Mouse (Mus musculus): ENCODE measurements around the gene Maco1.
"Not testable (repeated sequence)": the region's sequence is repeated elsewhere in the genome, so short reads cannot be mapped to it uniquely, and the experiment has no call there.

Maco1 gene

DNA sequence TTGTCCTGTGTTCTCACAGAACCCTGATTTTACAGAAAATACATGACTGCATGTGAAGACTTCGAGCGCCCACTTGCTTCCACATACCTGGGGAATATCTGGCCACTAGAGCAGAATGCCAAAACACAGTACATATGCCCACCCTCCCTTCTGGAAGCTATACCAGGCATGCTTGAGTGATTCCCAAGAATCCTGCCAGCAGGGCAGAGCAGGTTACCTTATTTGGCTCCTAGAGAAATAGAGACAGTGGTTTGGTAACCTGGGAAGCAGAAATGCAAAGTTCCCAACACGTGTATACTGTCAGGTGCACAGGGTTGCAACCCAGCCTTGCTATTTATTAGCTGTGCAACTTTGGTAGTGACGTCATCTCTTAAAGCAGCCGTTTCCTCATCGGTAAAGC lies 8.7 kb upstream of the Maco1 start:
- DNase-seq (ENCODE audit: low spot score in 2 of 2) = no peak

- no peak for DNase-seq (ENCODE audit: low spot score in 2 of 2)
Observed at GRCm38 (mm10) chr4:134858494-134858893, 5.3 kb upstream of the Maco1 start.

DNA sequence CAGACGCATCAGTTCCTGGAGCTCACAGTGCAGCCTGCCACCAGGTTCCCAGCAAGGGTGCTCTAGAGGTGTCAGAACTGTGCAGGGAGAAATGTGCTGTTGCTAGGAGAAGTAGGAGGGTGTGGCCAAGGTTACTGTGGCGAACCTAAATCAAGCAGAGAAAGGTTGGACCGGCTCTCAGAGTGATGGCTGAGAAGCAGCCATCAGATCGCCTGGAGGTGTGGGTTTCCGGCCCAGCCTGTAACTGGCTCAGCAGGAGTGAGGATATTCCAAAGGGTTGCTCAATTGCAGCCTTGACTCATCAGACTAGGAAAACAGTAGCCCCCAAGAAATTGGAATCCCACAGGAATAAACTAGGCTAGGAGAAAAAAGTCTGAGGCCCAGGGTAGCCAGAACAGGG lies 3.4 kb upstream of the Maco1 start:
- no peak for DNase-seq (ENCODE audit: low spot score in 2 of 2)

DNA sequence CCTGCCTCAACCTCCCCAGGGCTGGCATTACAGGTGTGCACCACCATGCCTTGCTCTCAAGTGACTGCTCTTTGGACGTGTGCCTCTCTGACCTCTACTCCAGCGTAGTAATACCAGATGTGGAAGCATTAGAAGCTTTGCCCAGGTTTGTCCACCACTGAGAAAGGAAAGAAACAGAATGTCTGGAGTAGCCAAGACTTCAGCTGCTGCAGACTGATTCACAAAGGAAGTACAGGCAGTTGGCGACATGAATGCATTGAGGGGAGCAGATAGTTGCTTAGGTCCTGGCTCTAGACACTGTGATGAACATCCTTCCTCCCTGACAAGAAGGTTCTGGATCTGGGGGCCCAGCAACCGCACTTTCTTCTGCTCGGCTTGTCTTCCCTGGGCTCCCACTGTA lies 2.9 kb upstream of the Maco1 start:
- DNase-seq (ENCODE audit: low spot score in 2 of 2) = no peak

- DNase-seq (ENCODE audit: low spot score in 2 of 2) = no peak
Observed at GRCm38 (mm10) chr4:134855371-134855770, 2.2 kb upstream of the Maco1 start.

- peak; percentile 91 to 92 for DNase-seq (ENCODE audit: low spot score in 2 of 2)
Observed at GRCm38 (mm10) chr4:134853637-134854485, 716 bp upstream of the Maco1 start.

DNA sequence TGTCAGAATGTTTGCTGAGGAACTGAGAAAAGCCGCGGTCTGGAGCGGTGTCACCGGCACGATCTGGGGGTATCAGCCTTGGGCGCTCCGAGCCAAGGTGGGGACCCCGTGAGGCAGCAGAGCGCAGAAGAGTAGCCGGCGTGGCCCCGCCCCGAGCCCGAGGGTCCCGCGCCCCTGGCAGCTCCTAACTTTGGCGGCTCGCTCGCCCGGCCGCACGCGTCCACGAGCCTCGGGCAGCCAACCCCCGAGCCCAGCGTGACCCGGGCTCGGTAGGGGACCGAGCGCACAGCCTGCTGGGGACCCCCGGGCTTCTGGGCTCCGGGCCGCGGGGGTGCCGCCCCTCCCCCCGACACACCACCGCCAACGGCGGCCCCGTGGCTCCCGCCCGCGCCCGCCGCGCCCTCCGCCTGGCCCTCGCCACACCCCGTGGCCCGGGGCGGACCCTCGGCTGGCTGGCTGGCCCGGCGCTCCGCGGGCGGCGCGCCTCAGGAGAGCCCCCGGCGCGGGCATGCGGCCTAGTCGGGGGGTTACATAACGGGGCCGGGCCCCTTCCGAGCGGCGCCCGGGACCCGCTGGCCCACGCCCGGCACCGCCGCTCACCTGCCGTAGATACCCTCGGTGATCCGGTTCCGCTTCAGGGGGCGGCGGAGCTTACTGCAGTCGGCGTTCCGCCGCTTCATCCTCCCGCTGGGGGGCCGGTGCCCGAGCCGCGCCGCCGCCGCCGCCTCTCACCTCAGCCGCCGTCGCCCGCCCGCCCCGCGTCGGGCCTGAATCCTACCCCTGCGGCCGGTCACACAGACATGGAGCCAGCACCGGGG lies 498 bp downstream of the Maco1 start:
- peak in 1 of 2 experiments; percentile 53 for DNase-seq (ENCODE audit: low spot score in 2 of 2)

- no peak for DNase-seq (ENCODE audit: low spot score in 2 of 2)
Observed at GRCm38 (mm10) chr4:134851876-134852275, 1.3 kb downstream of the Maco1 start.

- DNase-seq (ENCODE audit: low spot score in 2 of 2) = no peak
Observed at GRCm38 (mm10) chr4:134851236-134851635, 1.9 kb downstream of the Maco1 start.

DNA sequence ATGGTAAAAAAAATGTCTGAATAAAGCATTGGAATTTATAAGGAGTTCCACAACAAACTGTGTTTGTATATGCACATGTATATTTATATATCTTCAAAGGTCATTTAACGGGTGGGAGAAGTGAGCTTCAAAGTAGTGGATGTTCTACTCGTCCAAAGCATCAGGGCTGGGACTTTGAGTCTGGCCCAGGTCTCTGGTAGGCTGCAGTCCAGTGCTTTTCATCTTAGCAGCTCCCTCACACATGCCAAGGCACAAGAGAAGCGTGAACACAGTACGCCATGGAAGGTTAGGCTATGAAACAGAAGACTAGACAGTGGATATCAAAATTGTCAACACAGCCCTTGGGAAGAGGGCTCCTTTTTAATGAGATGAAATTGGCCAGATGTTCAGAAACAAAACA lies 2.6 kb downstream of the Maco1 start:
- DNase-seq (ENCODE audit: low spot score in 2 of 2) = no peak

DNA sequence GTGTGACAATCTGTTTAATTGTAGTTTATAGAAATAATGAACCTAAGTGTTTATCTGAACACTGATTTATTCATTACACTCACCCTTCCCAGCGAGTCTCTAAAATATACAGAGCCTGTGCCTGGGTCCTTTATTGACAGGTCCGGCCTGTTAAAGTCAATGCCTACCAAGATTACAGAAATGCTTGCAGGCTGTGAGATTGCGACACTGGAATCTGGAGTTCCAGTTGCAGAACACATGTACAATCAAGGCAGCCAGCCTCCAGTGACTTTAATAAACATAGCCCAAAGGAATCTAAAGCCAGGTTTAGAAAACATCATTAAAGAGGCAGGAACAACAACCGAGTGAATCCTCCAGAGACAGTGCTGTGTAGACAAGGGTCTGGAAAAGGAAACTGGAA lies 5.6 kb downstream of the Maco1 start:
- no peak for DNase-seq (ENCODE audit: low spot score in 2 of 2)

- DNase-seq (ENCODE audit: low spot score in 2 of 2) = no peak
Observed at GRCm38 (mm10) chr4:134843566-134843965, 9.6 kb downstream of the Maco1 start.

- DNase-seq (ENCODE audit: low spot score in 2 of 2) = no peak
Observed at GRCm38 (mm10) chr4:134840231-134840630, 12.9 kb downstream of the Maco1 start.

DNA sequence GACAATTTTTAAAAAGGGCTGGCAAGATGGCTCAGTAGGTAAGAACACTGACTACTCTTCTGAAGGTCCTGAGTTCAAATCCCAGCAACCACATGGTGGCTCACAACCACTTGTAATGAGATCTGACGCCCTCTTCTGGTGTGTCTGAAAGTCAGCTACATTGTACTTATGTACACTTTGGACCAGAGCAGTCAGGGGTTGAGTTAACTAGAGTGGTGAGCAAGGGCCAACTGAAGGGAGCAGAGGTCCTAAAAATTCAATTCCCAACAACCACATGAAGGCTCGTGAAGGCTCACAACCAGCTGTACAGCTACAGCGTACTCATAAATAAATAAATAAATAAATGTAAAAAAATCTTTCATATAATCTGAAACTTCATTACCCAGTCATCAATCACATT lies 14.4 kb downstream of the Maco1 start:
- DNase-seq (ENCODE audit: low spot score in 2 of 2) = not testable (repeated sequence)

- no peak for DNase-seq (ENCODE audit: low spot score in 2 of 2)
Observed at GRCm38 (mm10) chr4:134838221-134838620, 14.9 kb downstream of the Maco1 start.

DNA sequence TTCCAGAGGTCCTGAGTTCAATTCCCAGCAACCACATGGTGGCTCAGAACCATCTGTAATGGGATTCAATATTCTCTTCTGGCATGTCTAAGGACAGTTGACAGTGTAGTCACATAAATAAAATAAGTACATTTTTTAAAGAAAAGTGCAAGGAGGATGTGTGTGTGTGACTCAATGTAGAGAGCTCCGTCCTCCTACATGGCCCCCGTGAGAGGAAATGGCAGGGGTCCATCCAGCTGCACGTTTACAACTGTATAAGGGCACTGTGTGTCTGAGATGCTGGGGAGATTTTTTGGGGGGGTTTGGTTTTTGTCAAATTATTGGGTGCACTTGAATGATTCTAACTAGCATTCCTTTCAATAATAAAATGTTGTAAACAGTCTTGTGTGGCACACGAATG lies 17.7 kb downstream of the Maco1 start:
- no peak for DNase-seq (ENCODE audit: low spot score in 2 of 2)

GRCm38 (mm10) chr4:134831934-134832333 lies 21.2 kb downstream of the Maco1 start:
- no peak for DNase-seq (ENCODE audit: low spot score in 2 of 2)

DNA sequence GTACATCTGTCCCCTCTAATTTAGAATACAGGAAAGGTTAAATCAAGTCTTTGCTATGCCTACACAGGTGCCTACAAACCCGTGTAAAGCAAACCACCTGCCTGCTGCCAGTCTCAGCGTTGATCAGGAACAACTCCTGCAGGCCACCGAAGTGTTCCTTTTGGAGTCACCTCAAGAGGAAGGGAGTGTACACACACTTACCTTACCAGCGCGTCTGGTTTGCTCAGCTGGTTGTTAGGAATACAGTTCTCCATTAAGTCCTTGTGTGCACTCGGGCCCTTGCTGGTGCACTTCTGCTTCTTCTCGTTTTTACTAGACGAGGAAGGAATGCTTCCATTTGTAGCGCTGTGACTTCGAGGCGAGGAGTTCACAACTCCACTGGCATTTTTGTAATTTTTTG lies 25.3 kb downstream of the Maco1 start:
- no peak for DNase-seq (ENCODE audit: low spot score in 2 of 2)

- DNase-seq (ENCODE audit: low spot score in 2 of 2) = no peak
Observed at GRCm38 (mm10) chr4:134826348-134826747, 26.8 kb downstream of the Maco1 start.

DNA sequence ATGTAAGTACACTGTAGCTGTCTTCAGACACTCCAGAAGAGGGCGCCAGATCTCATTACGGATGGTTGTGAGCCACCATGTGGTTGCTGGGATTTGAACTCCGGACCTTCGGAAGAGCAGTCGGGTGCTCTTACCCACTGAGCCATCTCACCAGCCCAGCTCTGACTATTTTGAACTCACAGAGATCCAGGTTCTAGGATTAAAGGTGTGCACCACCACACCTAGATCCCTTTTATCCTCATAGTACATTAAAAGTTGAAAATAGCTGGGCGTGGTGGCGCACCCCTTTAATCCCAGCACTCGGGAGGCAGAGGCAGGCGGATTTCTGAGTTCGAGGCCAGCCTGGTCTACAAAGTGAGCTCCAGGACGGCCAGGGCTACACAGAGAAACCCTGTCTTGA lies 27.3 kb downstream of the Maco1 start:
- DNase-seq (ENCODE audit: low spot score in 2 of 2) = not testable (repeated sequence)

DNA sequence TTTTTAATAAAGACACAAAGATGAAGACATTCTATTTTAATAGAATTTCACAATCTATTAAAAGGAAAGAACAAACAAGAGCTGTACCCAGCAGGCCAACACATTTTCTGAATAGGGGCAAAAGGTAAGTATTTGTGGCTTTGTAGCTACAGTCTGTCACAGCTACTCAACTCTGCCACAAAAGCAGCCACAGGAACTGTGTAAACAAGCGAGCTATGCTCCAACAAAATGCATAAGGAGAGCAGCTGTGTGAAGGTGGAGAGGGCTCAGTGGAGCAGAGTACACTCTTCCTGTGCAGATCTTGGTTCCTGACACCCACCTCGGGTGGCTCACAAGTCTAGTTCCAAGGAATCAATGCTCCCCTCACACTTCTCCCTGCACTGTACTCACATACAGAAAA lies 29.6 kb downstream of the Maco1 start:
- no peak for DNase-seq (ENCODE audit: low spot score in 2 of 2)

GRCm38 (mm10) chr4:134821061-134821460 lies 32.1 kb downstream of the Maco1 start:
- no peak for DNase-seq (ENCODE audit: low spot score in 2 of 2)

DNA sequence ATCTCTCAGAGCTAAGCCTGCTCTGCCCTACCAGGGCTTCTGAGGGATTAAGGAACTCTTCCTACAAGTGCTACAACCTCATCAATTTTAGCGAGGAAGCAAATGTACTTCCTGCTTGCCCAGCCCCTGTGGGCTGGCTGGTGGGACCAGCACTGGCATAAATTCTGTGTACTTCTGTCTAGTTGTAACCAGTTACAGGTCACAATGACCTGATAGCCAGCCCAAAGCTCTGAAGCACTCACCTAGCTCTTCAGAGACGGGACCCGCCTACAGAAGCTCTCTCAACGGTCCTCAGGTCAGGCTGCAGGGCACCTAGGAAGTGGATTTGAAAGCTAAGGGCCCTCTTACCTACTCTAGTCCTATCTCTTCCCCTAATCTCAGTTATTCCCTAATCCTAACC lies 35.4 kb downstream of the Maco1 start:
- DNase-seq (ENCODE audit: low spot score in 2 of 2) = no peak

Measured in urinary bladder, postnatal 4 days (tissue).